Mouse (Mus musculus) brown adipose tissue, adult 24 weeks (tissue): ENCODE results near the gene Pced1b. TPM values are rescaled to one million over a fixed set of nuclear protein-coding genes. Genes with fewer than 3 reads are reported as not detected.

Source experiments
- H3K27ac ChIP-seq: fragments of 200-500 bp; replicated peaks from 2 replicates; pipeline ENCODE4 v1.5.1; 2012; ENCODE audit warnings: low read depth, mild to moderate bottlenecking, low read length
- H3K4me1 ChIP-seq: fragments of 200-500 bp; 2 replicates; pipeline ENCODE4 v1.6.1; 2012; ENCODE audit warnings: low read length, mixed read lengths; ENCODE audit not compliant: control insufficient read depth, insufficient read depth, insufficient read length
- H3K4me3 ChIP-seq: fragments of 200-500 bp; 2 replicates; pipeline ENCODE4 v1.5.1; 2012; ENCODE audit warnings: low read depth, mild to moderate bottlenecking, low read length, moderate library complexity; ENCODE audit not compliant: insufficient read depth
- polyA plus RNA-seq: library from polyadenylated mRNA; stranded (reverse); fragments of >200 nt; gene quantifications from 2 replicates; pipeline ENCODE4 v1.2.4, GENCODE M21; 2012; ENCODE audit not compliant: missing spikeins, insufficient read depth, insufficient read length

The Pced1b gene
- polyA plus RNA-seq, 1 experiment = 1.9 TPM

DNA sequence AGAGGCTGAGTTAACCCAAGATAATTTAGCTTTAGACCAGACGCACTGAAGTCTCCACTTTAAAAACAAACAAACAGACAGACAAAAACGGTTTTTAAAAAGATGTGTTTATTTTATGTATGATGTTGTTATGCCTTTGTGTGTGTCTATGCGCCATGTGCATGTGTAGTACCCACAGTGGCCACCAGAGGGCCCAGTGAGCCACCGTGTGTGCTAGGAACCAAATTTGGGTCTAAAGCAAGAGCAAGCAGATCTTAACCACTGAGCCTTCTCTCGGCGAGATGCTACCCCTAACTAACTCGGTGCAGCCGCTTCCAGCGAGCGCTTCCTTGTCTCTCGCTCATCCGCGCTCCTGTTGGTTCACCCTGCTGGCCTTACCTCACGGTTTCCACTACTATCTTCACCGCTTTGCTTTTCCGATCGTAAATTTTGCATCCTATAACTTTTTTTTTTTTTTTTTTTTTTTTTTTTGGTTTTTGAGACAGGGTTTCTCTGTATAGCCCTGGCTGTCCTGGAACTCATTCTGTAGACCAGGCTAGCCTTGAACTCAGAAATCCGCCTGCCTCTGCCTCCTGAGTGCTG lies 80.7 kb downstream of the Pced1b start:
- H3K4me1 ChIP-seq = no peaks in the 10 kb centered on the region
- no peak overlapping the region for H3K27ac ChIP-seq
- H3K4me3 ChIP-seq = no peak overlapping the region

DNA sequence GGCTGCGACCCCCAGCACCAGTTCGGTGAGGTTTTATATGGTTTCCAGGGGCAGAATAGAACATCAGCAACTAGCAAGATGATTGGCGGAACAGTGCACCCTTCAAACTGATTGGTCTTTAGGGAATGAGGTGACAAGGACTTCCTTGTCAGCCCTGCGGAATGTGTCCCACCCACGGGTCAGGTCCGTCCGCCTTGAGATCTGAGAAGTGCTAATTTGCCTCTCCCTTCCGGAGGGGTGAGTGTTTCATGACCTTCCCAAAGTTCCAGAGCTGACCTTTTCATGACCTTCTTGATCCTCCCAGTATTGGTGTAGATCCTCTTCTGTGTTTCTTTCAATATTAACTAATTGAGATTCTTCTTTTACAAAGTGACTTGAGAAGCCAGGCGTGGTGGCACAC lies 85.7 kb downstream of the Pced1b start:
- Histone ChIP-seq H3K27ac (no peak overlapping the region), H3K4me3 (no peak overlapping the region), H3K4me1 (no peaks in the 10 kb centered on the region)

DNA sequence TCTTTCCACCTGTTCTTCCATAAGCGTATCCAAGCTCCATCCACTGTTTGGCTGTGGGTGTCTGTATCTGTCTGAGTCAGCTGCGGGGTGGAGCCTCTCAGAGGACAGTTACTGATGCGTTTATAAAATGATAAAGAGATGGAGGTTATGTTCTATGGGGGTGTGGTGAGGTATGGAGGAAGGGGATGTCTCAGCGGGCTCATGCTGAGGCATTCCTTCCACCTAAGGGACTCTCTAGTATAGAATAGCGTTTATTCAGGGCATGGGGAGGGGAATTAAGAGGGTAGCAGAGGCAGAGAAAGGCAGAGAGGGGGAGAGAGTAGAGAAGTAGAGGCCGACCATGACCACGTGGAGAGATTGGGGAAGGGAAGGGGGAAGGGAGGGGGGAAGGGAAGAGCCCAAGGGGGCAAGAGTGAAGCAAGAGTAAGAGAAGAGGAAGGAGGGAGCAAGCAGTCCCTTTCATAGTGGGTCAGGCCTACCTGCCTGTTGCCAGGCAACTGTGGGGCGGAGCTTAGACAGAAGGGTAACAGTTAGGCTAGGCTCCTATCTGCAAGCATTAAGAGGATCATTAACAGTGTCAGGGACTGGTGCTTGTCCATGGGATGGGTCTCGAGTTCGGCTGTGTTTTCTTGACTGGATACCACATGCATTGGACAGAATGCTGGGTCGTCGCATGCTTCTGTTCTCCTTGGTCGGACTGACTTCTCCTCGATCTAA lies 90.9 kb downstream of the Pced1b start:
- H3K4me3 ChIP-seq = no peak overlapping the region
- H3K4me1 ChIP-seq = peaks cover 2% of the 10 kb centered on the region; the same call in 1 of the 2 replicates
- no peak overlapping the region for H3K27ac ChIP-seq

DNA sequence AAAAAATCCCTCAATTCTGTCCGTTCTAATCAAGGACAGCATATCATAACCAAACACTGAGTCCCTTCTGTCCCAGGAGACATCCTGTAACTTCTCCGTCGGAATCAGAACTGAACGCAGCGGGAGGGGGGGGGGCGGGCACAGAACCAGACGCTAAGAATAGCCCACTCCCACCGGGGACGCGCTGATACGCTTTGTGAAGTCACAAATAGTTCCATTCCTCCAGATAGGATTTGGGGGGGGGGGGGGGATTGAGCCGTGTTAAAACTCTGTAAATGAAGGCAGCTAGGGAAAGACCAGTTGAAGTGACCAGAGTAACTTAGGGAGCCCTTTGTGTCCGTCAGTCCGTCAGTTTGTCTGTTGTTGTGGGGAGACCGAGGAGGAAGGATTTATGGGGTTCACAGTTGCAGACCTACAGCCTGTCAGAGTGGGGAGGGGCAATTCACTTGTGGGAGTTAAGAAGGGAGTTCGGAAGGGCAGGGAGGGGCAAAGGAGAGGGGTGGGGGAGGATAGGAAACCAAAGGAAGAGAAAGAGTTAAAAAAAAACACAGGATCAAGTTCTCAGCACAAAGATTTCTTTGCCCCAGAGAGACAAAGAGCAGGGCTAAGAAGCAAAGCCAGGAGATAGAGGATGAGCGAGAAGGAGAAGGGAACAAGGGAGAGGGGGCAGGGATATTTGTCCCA lies 91.6 kb downstream of the Pced1b start:
- Histone ChIP-seq H3K4me1 (peaks cover 2% of the 10 kb centered on the region; the same call in 1 of the 2 replicates), H3K4me3 (no peak overlapping the region), H3K27ac (peak overlapping the region; percentile 60; the same call in 1 of the 2 replicates)

- peaks cover 2% of the 10 kb centered on the region; the same call in 1 of the 2 replicates for H3K4me1 ChIP-seq
- H3K4me3 ChIP-seq = no peak overlapping the region
- no peak overlapping the region for H3K27ac ChIP-seq
Measured at GRCm38 (mm10) chr15:97342336-97342735, 95.4 kb downstream of the Pced1b start.

DNA sequence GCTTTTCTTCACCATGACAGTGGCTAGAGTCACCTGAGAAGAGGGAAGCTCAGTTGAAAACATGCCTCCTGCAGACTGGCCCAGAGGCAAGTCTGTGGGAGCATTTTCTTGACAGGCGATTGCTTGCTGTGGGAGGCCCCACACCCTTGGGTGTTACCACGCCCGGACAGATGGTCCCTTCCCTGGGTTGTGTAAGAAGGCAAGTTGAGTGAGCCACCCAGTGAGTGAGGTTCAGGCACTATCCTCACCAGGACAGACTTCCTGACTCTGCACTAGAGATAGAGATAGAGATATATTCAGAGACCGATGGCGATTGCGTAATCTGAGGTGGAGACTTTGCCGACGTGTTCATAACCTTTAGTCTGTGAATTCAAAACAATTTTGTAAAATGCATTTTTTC lies 96.0 kb downstream of the Pced1b start:
- no peak overlapping the region for H3K4me3 ChIP-seq
- H3K27ac ChIP-seq = no peak overlapping the region
- H3K4me1 ChIP-seq = peaks cover 2% of the 10 kb centered on the region; the same call in 1 of the 2 replicates

DNA sequence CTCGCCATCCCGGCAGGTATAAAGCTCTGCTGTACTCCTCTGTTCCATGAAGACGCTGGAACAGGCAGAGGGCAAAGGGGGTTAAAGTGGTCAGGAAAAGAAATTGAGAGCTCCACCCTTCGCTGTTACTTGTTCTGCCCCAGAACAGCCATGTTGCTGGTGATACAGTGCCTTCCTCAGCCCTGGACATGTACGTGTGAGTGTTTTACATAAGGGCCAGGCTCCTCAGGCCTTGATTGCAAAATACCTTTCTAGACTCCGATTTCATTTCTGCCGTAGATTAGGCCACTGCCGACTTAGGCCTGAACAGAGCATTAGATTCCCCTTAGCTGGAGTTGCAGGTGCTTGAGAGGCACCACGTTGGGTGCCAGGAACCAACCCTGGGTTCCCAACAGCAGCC lies 97.0 kb downstream of the Pced1b start:
- no peaks in the 10 kb centered on the region for H3K4me1 ChIP-seq
- no peak overlapping the region for H3K27ac ChIP-seq
- no peak overlapping the region for H3K4me3 ChIP-seq

- Histone ChIP-seq H3K4me1 (no peaks in the 10 kb centered on the region), H3K27ac (no peak overlapping the region), H3K4me3 (no peak overlapping the region)
Measured at GRCm38 (mm10) chr15:97345110-97345509, 98.2 kb downstream of the Pced1b start.

DNA sequence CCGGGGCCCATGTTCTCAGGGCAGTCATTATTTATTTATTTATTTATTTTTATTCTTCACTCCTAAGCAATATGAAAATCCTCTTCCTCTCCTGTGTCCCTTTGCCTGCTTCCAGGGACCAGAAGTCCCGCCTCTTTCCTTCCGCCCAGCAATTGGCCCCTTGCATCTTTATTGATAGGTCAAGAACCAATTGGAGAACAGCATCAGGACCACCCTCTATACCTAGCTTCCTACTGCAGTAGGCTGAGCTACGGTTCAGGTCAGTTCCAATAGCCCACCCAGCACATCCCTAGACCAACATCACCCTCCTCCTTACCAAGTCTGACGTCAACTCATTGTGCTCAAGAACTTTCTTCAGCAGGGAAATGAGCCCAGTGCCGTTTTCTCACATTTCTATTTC lies 99.0 kb downstream of the Pced1b start:
- no peak overlapping the region for H3K27ac ChIP-seq
- H3K4me1 ChIP-seq = peaks cover 6% of the 10 kb centered on the region; the same call in 1 of the 2 replicates
- H3K4me3 ChIP-seq = no peak overlapping the region

DNA sequence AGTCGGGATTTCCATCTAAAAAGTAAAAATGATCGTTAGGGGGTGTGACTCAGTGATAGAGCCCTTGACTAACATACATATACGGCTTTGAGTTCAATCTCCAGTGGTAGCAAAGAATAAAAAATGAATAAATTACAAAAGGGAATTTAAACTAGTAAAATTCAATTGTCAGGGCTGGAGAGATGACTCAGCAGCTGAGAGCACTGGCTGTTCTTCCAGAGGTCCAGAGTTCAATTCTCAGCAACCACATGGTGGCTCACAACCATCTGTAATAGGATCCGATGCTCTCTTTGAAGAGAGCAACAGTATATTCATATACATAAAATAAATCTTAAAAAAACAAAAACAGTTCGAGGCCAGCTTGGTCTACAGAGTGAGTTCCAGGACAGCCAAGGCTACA lies 99.5 kb downstream of the Pced1b start:
- H3K4me1 ChIP-seq = peaks cover 7% of the 10 kb centered on the region; the same call in 1 of the 2 replicates
- no peak overlapping the region for H3K27ac ChIP-seq
- no peak overlapping the region for H3K4me3 ChIP-seq

GRCm38 (mm10) chr15:97346897-97347296 lies 100.0 kb downstream of the Pced1b start:
- peaks cover 9% of the 10 kb centered on the region; the same call in 1 of the 2 replicates for H3K4me1 ChIP-seq
- H3K27ac ChIP-seq = no peak overlapping the region
- H3K4me3 ChIP-seq = no peak overlapping the region

GRCm38 (mm10) chr15:97348566-97349315 lies 101.8 kb downstream of the Pced1b start:
- H3K4me1 ChIP-seq = peaks cover 9% of the 10 kb centered on the region; the same call in 1 of the 2 replicates
- H3K4me3 ChIP-seq = no peak overlapping the region
- H3K27ac ChIP-seq = no peak overlapping the region

DNA sequence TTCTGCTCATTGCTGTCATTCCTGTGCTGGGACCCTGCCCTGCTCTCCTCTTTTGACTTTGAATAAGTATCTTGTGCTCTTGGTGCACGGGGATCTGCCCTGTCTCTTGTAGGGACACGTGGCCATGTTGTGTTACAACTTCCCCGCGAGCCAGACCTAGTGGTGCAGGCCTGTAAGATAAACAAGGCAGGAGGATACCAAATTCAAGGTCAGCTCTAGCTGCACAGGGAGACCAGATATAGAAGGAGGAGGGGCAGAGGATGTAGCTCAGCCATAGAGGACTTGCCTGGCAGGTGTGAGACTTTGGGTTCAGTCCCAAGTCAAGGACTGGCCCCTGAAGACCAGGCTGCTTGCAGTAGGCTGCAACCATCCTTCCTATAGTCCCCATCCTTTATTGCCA lies 103.6 kb downstream of the Pced1b start:
- H3K27ac ChIP-seq = no peak overlapping the region

DNA sequence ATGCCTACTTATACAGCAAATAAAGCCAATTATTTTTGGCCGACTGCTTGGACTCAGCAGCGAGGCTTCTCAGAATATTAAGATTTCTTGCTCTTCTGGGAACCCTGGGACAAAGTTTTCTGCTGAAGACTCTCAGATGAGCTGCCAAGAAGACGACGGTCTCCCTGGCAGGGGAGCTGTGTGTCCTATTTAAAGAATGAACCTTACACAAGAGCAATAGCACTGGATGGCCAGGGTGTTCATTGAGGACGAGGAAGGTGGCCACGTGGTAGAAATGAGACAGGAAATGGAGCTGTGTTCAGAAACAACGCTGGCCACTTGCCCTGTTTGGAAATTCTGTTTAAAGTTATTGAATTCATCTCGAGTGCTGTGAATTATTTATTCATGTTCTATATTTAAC lies 104.1 kb downstream of the Pced1b start:
- Histone ChIP-seq H3K4me3 (no peak overlapping the region), H3K4me1 (peaks cover 9% of the 10 kb centered on the region; the same call in 1 of the 2 replicates), H3K27ac (no peak overlapping the region)

More for the DNA sequence above, 103.6 kb downstream of the Pced1b start:
- no peak overlapping the region for H3K4me3 ChIP-seq
- peaks cover 9% of the 10 kb centered on the region; the same call in 1 of the 2 replicates for H3K4me1 ChIP-seq

DNA sequence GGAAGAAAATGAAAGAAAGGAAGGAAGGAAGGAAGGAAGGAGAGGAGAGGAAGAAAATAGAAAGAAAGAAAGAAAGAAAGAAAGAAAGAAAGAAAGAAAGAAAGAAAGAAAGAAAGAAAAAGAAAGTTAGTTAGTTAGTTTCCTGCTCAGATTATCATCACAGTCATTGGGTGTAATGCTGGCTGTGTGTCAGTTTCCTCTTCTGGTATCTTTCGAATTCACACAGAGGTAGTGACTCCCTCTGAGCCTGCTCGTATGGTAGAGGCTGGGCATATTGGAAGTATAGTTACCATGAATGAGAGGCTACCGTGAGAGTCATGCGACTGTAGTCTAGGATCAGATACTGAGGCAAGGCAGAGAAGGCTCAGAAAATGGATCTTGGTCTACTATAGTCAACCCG lies 104.8 kb downstream of the Pced1b start:
- Histone ChIP-seq H3K4me3 (no peak overlapping the region), H3K4me1 (peaks cover 9% of the 10 kb centered on the region; the same call in 1 of the 2 replicates), H3K27ac (no peak overlapping the region)
